Mouse (Mus musculus) ovary, postnatal 14 days (tissue): ENCODE results near the gene Naglu.
"Not testable (repeated sequence)": the region's sequence is repeated elsewhere in the genome, so short reads cannot be mapped to it uniquely, and the experiment has no call there.

Experiments used
- DNase-seq: peaks from one replicate; pipeline ENCODE4 v3.0.0; 2022; ENCODE audit warnings: low spot score

The Naglu gene

DNA sequence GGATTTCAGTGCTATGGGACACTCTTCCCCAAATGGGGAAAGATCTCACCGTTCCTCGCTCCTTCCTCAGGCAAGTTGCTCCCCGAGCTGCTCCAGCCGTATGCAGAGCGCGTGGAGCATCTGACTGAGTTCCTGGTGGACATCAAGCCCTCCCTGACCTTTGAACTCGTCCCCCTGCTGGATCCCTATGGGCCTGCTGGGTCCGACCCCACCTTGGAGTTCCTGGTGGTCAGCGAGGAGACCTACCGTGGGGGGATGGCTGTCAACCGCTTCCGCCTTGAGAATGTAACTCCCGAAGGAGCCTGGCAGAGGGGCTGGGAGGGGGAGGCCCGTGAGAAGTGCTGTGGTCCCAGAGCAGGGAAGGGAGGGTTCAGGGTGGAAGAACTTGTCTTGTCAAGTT, 14.4 kb downstream of the Naglu start:
- DNase-seq, result no peak

DNA sequence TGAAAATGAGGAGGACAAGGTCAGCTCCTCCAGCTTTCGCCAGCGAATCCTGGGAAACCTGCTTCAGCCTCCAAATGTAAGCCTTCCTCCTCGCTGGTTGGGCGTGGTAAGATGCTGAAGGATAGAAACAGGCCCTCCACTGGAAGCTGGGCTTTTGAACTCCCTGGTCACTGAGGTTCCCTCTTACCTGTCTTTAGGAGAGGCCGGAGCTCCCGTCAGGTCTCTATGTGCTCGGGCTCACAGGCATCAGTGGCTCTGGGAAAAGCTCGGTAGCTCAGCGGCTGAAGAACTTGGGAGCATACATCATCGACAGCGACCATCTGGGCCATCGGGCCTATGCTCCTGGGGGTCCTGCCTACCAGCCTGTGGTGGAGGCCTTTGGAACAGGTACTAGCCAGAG, 15.0 kb downstream of the Naglu start:
- DNase-seq, result no peak

DNA sequence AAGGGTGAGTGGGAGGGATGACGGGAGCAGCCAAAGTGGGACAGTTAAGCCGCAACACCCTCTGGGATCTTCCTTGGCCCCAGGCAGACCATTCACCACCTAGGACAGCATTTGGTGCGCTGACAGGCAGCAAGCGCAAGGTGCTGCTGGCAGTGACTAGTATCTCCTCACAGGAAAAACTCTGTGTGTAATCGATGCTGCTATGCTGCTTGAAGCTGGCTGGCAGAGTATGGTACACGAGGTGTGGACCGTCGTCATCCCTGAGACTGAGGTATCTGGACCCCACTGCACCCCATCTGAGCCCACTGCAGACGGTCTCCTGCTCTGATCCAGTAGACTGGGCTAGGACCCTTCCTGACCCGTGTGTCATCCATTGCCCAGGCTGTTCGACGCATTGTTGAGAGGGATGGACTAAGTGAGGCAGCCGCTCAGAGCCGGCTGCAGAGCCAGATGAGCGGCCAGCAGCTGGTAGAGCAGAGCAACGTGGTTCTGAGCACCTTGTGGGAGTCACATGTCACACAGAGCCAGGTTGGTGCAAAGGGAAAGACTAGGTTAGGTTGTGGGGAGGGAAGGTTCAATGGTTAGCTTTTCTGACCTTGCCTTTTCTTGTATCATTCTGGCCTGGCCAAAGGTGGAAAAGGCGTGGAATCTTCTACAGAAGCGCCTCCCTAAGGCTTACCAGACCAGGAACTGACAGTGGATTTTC, 16.0 kb downstream of the Naglu start:
- no peak for DNase-seq

DNA sequence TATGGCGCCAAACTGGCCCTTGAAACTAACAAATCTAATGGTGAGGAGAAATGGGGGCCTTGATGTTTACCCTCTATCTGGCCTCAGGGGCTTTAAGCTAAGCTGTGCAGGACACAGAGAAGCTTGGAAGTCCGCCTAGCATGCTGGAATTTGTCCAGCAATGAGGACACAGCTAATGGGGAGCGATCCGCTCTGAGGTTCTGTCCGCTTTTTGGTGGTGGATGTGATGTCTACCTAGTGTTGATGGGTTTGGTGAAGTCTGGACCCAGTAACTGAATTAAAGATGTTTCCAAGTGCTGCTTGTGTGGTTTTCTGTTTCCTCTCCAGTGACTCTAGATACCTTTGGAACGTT, 16.5 kb downstream of the Naglu start:
- no peak for DNase-seq

DNA sequence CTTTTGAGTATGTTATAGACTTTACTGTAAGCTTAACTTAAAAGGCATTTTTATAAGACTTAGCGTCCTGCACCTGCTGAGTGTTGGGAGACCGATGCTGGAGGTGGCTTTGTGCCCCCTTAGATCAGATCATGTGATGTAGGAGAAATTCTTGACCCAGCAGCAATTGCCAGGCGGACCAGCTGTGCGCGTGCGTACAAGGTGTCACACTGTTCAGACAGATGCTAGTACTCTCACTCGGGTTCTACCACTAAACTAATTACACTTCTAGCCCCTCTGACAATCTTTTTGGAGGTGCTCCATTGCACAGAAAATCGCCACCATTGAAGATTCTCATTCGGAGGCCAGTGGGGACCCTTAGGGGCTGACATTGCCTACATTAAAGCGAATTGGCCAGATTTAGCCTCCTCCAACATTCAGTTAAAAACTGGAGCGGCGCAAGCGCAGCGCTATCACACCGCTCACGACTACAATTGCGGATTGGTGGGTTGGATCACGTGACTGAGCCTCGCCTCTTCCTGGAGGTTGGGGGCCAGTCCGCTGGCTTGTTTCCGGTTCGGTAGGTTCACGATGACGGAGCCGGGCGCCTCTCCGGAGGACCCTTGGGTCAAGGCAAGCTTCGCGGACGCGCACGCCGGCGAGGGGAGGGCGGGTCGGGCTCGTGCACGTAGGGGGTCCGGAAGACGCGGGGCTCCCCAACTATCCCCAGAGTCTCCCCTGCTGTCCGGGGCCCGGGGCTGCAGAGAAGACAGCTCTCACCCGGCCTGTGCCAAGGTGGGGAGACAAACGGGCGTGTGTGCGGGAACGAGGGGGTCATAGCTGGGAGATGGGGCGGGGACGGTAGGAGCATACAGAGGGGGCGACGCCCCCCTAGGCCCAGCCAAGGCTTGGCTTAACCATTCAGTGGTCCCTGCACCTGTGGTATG, 17.2 kb downstream of the Naglu start, which contains the start of gene Mlx:
TSS of gene Mlx (plus strand) at position 522 of the 926 bp plus-strand sequence.
- DNase-seq, result peak; percentile 74

DNA sequence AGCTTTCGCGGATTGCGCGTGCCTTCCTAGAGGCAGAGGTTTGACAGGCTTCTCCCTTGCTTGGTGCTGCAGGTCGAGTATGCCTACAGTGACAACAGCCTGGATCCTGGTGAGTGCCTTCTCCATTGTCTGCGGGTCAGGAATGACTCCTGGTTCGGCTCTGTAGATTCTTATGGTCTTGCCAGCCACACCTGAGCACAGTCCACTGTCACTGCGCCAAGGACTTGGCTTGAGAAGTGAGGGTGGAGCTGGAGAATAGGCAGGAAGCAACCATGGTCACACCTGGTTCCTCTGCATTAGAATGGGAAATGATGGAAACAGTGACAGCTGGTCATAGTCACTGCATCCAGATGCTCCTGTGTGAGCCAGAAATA, 17.9 kb downstream of the Naglu start:
- no peak for DNase-seq

DNA sequence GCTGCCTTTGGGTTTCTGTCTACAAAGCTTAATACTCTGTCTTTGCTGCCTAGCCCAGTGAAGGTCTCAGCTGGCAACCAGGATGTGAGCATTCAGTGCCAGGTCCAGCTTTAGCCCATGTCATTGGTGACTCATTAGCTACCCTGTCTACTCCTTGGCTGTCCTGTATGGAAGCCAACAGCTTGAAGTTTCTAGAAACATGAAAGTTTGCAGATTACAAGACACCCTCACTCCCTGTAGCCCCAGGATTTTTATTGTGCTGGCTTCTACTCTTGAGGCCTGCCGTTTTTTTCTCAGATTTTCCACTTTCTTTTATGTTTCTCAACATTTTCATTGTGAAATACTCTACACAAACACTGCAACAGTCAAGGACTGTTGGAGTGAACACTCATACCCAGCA, 20.1 kb downstream of the Naglu start:
- DNase-seq, result no peak

DNA sequence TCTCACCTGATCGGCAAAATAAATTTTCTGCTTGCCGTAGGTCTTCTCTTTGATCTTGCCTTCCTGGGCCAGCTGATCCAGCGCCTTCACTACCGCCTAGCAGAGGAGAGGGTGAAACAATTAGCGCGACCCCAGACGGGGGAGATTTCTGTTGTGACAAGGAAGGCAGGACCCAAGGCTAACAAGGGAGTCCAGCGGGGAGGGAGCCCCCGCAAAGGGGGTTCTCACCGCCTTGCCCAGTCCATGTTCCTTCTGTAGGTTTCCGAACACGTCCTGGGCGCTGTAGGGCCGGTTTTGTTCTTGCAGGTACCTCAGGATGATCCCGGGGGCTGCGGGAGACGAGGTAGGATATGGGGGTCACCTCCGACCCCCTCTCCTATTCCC, 25.1 kb downstream of the Naglu start:
- no peak for DNase-seq

DNA sequence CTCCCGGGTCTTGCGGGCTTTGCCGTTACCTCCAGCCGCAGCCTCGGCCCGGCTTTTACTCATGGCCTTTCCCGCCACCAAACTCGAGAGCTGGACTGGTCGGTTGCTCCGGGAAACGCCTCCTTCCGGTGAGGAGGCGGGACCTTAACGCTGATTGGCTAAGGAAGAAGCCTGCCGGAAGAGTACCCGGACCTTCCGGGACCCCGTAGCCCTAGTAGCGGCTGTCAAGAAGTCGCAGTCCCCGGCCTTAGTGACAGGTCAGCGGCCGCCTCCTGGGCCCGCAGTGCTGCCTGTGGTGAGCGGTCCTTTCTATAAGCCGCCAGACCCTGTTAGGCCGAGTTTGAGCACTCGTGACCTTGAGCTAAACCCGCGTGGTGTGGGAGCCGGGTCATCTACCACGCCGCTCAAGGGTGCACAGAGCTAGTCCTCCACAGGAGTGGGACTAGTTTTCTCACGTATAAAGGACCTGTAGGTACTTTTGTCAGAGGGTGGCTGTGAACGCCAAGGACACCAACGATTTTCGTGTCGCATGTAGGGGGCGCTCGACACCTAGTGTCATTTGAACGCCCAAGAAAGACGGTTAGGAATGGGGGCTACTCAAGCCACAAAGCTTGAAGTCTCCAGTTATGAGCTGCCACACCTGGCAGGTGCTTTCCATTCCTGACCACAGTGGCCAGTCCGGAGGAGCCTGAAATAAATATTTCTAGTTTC, 25.7 kb downstream of the Naglu start, which contains the start of gene Psmc3ip:
TSS of gene Psmc3ip (minus strand) at position 123 of the 711 bp plus-strand sequence.
- DNase-seq, result peak; percentile 88

DNA sequence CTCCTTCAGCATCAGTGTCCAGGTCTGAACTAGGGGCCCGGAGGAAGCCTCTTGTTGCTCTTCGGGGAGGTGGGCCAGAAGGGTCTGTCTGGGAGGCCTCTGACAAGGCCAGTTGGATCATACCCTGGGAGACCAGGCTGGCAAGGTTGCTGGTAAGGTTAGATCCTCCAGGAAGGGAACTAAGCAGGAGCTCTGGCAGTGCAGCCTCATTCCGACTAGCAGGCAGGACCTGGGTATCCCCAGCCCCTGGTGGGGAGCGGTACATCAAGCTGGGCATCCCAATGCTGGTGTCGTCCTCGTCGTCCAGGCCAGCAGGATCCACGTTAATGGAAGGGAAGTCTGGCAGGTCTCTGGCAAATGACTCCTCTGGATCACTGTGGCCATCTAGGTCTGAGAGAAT, 28.4 kb downstream of the Naglu start:
- no peak for DNase-seq

DNA sequence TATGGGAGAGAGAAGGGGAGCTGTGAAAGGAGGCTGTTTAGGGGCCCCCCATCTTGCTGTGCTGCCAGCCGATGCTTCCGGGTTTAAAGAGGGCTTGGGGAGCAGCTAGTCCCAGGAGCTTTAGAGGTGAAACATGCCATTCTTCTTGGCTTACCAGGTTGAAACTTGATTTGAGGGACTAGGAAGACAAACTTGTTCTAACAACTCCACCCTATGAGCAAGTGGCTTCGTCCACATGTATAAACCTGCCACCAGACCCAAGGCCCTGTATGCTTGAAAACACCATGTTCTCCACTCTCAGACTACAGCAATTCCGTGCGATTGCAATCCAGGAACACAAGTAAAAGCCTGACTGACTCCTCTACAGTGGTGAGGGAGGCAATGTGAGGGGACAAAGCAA, 33.2 kb downstream of the Naglu start:
- no peak for DNase-seq

DNA sequence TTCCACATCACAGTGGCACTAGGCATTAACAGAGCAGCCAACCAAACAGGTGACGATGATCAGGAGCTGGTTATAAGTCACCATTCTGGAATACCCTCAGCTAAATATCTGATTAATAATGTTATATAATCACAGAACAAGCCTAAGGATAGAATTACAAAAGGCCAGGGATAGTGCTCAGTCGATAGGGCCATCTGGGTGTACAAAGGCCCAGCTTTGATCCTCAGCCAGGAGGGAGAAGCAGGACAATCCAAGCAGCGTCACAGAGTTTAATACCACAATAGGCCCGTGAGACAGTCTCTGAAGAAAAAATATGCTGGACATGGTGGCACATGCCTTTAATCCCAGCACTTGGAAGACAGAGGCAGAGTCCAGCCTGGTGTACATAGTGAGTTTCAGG, 39.5 kb downstream of the Naglu start:
- DNase-seq, result no peak

DNA sequence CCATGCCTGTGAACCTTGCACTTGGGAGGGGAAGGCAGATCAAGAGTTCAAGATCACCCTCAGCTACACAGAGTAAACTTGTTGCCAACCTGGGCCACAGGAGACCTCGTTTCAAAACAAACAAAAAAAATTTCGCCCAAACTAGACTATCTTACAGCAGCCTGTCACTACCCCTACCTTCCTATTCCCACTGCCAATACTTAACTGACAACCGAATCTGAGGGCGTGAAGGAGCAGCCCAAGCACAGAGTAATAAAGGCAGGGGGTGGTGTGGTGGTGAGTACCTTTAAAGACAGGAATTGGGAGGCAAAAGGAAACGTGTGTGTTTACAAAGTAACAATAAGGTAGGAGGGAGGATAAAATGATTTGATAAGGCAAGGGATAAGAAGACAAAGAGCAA, 40.9 kb downstream of the Naglu start:
- no peak for DNase-seq

DNA sequence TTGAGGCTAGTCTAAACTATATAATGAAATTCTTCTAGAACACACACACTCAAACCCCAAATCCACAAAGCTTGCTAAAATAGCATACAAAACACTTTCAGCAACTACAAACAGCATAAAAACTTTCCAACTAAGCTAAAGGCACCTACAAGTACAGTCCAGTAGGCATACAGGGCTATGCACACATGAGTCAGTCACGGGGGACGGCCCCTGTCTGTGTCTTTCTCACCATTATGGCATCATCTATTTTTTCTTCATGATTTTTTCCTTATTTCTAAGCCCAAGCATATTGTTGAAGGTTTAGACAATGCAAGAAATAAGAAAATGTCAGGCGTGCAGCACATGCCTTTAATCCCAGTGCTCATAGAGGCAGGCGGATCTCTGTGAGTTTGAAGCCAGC, 41.4 kb downstream of the Naglu start:
- DNase-seq, result no peak

DNA sequence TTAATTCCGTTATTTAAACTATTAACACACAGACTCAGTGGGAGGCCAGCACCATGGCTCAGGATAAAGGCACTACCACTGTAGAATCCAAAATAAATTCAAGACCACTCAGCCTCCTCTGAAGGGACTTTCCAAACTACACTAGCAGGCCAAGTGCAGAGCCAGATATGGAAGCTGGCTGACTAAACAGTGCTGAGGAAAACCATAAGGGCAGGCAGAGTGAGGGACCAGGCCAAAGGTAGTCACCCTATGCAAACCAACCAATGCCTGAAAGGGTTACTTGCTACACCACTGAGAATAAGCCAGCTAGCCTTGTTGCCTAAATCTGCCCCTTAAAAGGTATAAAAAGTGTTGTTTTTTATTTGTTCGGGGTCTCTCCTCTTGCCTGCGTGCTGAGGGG, 42.4 kb downstream of the Naglu start:
- DNase-seq, result no peak

DNA sequence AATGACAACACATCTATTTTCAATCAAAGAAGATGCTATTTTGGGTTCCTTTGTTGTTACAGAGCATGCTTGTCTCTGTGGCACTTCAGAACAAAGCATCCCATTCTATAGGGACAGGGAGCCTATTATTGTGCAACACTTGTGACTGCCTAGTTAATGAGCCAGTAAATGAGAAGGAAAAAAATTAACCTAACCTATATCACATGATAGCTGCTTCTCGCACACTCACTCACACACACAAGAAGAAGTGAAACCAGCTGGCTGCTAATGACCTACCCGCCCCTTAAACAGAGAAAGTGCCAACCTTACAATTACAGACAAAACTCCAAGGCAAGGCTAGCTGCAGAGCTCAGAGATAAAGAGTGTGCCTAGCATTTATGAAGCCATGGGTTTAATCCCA, 45.8 kb downstream of the Naglu start:
- DNase-seq, result no peak

DNA sequence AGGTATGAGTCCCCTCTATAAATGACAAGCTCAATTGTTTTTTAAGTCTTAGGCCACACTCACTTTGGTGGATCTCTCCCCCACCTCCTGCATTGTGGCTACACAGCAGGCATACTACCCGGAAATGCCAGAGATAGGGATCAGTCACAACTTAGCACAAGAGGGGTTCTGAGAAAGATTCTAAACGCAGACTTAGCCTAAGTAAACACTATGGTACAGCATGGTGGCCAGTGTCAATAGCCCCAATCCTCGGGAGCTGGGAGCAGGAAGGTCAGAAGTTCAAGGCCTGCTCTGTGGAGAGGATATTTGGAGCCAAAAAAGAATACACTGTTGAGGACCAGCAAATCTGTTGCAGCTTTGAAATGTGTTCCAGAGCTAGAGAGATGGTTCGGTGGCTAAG, 48.3 kb downstream of the Naglu start:
- no peak for DNase-seq

DNA sequence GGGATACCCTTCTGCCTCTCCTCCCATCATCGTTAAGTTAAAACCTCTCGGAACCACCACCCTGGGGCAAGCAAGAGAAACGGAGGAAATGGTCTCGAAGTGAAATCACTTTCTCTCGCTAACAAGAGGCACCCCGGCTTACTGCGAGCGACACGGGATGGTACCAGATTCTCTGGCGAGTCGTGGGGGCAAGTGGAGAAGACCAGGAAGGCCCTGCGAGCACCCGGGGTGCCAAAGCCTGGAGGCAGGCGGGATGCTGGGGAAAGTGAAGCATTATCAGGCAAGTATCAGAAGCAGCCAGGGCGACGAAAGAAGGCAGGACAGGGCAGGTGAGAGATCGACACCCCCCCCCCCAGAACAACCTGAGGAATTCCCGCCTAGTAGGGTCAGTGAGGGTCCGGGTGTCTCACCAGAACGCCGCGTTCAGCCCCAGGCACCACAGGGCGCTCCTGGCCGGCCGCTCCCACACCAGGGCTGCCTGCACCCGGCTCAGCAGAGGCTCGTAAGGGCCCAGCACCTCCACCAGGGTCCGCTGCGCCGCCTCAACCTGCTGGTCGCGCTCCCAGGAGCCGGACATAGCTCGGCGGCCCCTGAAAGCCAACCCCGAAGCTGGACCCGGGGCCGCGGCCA, 49.4 kb downstream of the Naglu start:
- no peak for DNase-seq

DNA sequence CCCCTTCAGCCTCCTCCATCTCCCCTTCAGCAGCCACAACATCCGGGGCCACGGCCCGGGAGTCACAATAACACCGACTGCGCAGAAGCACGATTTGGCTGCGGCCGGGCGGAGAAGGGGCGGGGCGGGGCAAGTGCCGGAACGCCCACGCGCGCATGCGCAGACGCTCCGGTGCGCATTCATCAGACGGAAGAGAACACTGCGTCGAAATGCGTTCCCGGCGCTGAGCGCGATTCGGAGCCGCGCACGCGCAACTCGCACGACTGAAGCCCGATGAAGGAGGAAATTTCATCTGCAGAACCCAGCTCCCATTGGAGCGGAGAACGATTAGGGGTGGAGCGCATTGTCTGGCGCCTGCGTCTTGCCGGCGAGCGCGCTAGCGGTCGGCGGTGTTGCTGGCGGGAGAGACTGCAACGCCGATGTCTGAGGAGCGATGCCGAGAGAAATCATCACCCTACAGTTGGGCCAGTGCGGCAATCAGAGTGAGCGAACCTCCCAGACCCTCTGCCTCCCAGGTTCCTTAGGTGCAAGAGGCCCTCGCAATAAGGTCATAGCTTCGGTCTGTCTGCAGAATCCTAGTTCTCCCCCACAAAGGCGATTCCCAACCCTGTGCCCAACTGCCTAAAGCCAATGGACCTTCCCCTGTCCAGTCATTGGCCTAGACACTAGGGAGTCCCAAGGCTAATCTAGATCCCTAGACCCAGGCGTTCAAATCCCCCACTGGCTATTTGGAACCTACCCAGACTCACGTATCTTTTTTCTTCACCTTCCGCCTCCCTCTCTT, 50.1 kb downstream of the Naglu start, which contains the start of the genes Retreg3 and Tubg1:
TSS of gene Retreg3 (minus strand) at position 133 of the 784 bp plus-strand sequence.
TSS of gene Tubg1 (plus strand) at position 178 of the 784 bp plus-strand sequence.
- peak; percentile 98 for DNase-seq

DNA sequence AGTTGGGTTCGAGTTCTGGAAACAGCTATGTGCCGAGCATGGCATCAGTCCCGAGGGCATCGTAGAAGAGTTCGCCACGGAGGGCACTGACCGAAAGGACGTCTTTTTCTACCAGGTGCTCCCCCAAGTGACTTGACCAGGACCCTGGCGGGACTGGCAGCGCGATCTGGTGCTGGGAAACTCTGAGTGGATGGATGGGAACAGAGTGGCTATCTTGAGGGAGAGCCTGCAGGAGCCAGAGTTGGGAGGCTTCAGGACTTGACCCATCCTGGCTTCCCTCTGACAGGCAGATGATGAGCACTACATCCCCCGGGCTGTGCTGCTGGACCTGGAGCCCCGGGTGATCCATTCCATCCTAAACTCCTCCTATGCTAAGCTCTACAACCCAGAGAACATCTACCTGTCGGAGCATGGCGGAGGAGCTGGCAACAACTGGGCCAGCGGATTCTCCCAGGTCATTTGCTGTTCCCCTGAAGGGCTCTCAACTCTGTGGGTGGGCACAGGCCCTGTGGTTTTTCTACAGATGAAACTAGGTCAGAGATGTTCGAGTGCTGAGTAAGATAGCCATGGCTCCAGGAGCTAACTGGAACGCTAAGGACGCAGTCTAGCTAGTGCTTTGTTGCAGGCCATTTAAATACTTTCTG, 50.9 kb downstream of the Naglu start:
- DNase-seq, result no peak

DNA sequence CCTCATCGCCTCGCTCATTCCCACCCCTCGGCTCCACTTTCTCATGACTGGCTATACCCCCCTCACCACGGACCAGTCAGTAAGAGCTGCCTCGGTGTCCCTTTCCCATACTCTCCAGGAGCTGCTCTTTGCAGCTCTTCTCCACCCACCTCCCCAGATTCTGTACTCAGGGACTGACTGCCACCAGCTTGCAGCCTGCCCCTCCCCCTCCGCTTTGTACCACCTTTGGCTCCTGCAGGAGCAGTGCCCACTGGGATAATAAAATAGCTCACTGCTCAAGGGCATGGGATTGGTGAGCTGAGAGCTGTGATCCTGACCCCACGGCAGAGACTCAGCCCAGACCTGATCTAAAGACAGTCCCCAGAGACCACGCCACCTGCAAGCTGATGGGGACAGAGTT, 54.7 kb downstream of the Naglu start:
- not testable (repeated sequence) for DNase-seq
